Comparison of ENCODE assay signal across 12 mouse cellular contexts in genomic region chr10:46072550-46073470, GRCm38 (mm10).
DNase-seq lines count a peak whose midpoint lies in the region; ATAC-seq lines count a peak whose summit lies in the region.
"Had no signal": no experiment of that assay in that cellular context is flagged by ENCODE, and none has a peak within 500 bp of the region (broad histone marks: within the 10 kb centered on the region; RNA-seq: fewer than 3 reads in every experiment).

No protein-coding gene starts in this region.

- H3K27ac ChIP-seq in forebrain, embryonic 12.5 days, result peak overlapping the region; percentile 25; the same call in 1 of the 2 replicates
- H3K27ac ChIP-seq in hindbrain, embryonic 15.5 days (replicated peaks), result peak overlapping the region; percentile 58
- H3K27ac ChIP-seq in neural tube, embryonic 12.5 days, result no peak overlapping the region
- H3K27ac ChIP-seq: embryonic facial prominence, embryonic 12.5 days had no signal

- H3K9ac ChIP-seq in forebrain, embryonic 12.5 days, result no peak overlapping the region
- no peak overlapping the region for H3K9ac ChIP-seq in hindbrain, embryonic 15.5 days
- H3K9ac ChIP-seq in neural tube, embryonic 12.5 days, result no peak overlapping the region
- H3K9ac ChIP-seq: embryonic facial prominence, embryonic 12.5 days had no signal

- no peaks in the 10 kb centered on the region for H3K27me3 ChIP-seq in forebrain, embryonic 12.5 days
- no peaks in the 10 kb centered on the region for H3K27me3 ChIP-seq in hindbrain, embryonic 15.5 days
- H3K27me3 ChIP-seq in neural tube, embryonic 12.5 days (replicated peaks), result no peaks in the 10 kb centered on the region
- H3K27me3 ChIP-seq: embryonic facial prominence, embryonic 12.5 days had no signal

- peak; percentile 58; the same call in 1 of the 2 replicates for ATAC-seq in cerebellum, adult (ENCODE audit: insufficient number of reproducible peaks, low FRiP score, low TSS enrichment)
- peak; percentile 59 for ATAC-seq in forebrain, embryonic 12.5 days (ENCODE audit: low FRiP score)
- ATAC-seq in hindbrain, embryonic 15.5 days (ENCODE audit: low FRiP score, low read depth), result peak; percentile 50; the same call in 1 of the 2 replicates
- ATAC-seq in neural tube, embryonic 12.5 days (ENCODE audit: low FRiP score, low read depth), result 0 out of 2 replicates have a peak, but pooled peaks have one; percentile 38
- ATAC-seq: intestine, embryonic 16.5 days had no signal

- no peak overlapping the region for H3K4me2 ChIP-seq in forebrain, embryonic 12.5 days
- H3K4me2 ChIP-seq in hindbrain, embryonic 15.5 days, result peak overlapping the region; percentile 24; the same call in 1 of the 2 replicates
- no peak overlapping the region for H3K4me2 ChIP-seq in neural tube, embryonic 12.5 days (replicated peaks)
- H3K4me2 ChIP-seq: embryonic facial prominence, embryonic 12.5 days had no signal

- H3K4me1 ChIP-seq in forebrain, embryonic 12.5 days, result peaks cover 15% of the 10 kb centered on the region; the same call in 1 of the 2 replicates
- H3K4me1 ChIP-seq in hindbrain, embryonic 15.5 days (replicated peaks), result peaks cover 24% of the 10 kb centered on the region
- H3K4me1 ChIP-seq in neural tube, embryonic 12.5 days, result peaks cover 4% of the 10 kb centered on the region; the same call in 1 of the 2 replicates

- no peak for DNase-seq in cerebellum, adult 18-20 months
- DNase-seq in frontal cortex, postnatal 25 days (ENCODE audit: low spot score in 2 of 2), result no peak
- DNase-seq in thymus, adult 18-20 months, result no peak
- DNase-seq in ovary, postnatal 10 days (ENCODE audit: low spot score), result no peak
- DNase-seq: kidney, postnatal 10 days; right cerebral cortex, adult 18-20 months had no signal

- H3K36me3 ChIP-seq in forebrain, embryonic 12.5 days (replicated peaks), result no peaks in the 10 kb centered on the region
- no peaks in the 10 kb centered on the region for H3K36me3 ChIP-seq in hindbrain, embryonic 15.5 days
- H3K36me3 ChIP-seq in neural tube, embryonic 12.5 days, result no peaks in the 10 kb centered on the region
- H3K36me3 ChIP-seq: embryonic facial prominence, embryonic 12.5 days had no signal

- no peaks in the 10 kb centered on the region for H3K9me3 ChIP-seq in forebrain, embryonic 12.5 days
- H3K9me3 ChIP-seq in hindbrain, embryonic 15.5 days, result no peaks in the 10 kb centered on the region
- H3K9me3 ChIP-seq in neural tube, embryonic 12.5 days, result no peaks in the 10 kb centered on the region
- H3K9me3 ChIP-seq: embryonic facial prominence, embryonic 12.5 days had no signal

- WGBS in forebrain, embryonic 12.5 days, result 66% methylated on average over 16 of the region's 16 CpGs
- 50% methylated on average over 16 of the region's 16 CpGs for WGBS in hindbrain, embryonic 15.5 days
- 71% methylated on average over 16 of the region's 16 CpGs for WGBS in neural tube, embryonic 12.5 days

- H3K4me3 ChIP-seq in forebrain, embryonic 12.5 days (replicated peaks), result no peak overlapping the region
- no peak overlapping the region for H3K4me3 ChIP-seq in hindbrain, embryonic 15.5 days
- no peak overlapping the region for H3K4me3 ChIP-seq in neural tube, embryonic 12.5 days
- H3K4me3 ChIP-seq: embryonic facial prominence, embryonic 12.5 days had no signal
